Mouse (Mus musculus): Measurements from ENCODE around the gene Sema4d.

- TF ChIP-seq CTCF (IDR thresholded peaks at IDR 0.05; ENCODE audit: low read depth) = no peak
- TF ChIP-seq EP300 (IDR thresholded peaks at IDR 0.05; ENCODE audit: low read depth) = no peak
These were observed 143.8 kb downstream of the Sema4d start for GRCm38 (mm10) chr13:51649740-51650139.
